16 mouse cellular contexts compared by ENCODE assay signal in genomic region chr15:85507370-85508014, GRCm38 (mm10). TPM values are rescaled to one million over a fixed set of nuclear protein-coding genes. Genes with fewer than 3 reads are reported as not detected.
A peak's percentile ranks its signal among the peaks of the same experiment; 100 is the strongest.
DNase-seq lines count a peak whose midpoint lies in the region; ATAC-seq and TF ChIP-seq lines count a peak whose summit lies in the region.
"Had no signal": no experiment of that assay in that cellular context is flagged by ENCODE, and none has a peak within 500 bp of the region (broad histone marks: within the 10 kb centered on the region; RNA-seq: fewer than 3 reads in every experiment).

No protein-coding gene starts in this region.

- 10% methylated on average over 32 of the region's 32 CpGs for WGBS in forebrain, embryonic 15.5 days
- 27% methylated on average over 32 of the region's 32 CpGs for WGBS in midbrain, embryonic 11.5 days
- 69% methylated on average over 32 of the region's 32 CpGs for WGBS in heart, embryonic 11.5 days (ENCODE audit: insufficient replicate concordance)

- ATAC-seq in forebrain, embryonic 15.5 days (replicated peaks): no peak; the same call in 1 of the 2 replicates
- peak; percentile 85 for ATAC-seq in midbrain, embryonic 11.5 days (ENCODE audit: low FRiP score)
- ATAC-seq in heart, embryonic 11.5 days (replicated peaks; ENCODE audit: insufficient number of reproducible peaks, low FRiP score, low TSS enrichment): no peak
- ATAC-seq: intestine, embryonic 15.5 days had no signal

- no peak overlapping the region for H3K27ac ChIP-seq in gastrocnemius, adult 2 months
- H3K27ac ChIP-seq in forebrain, embryonic 15.5 days (replicated peaks): peak overlapping the region; percentile 69
- peak overlapping the region; percentile 92 for H3K27ac ChIP-seq in midbrain, embryonic 11.5 days (ENCODE audit: low read depth, low read length)
- H3K27ac ChIP-seq in heart, embryonic 11.5 days (ENCODE audit: low read depth, low read length): no peak overlapping the region
- H3K27ac ChIP-seq: embryonic facial prominence, embryonic 13.5 days; heart, embryonic 13.5 days; intestine, embryonic 15.5 days; liver, embryonic 15.5 days; stomach, embryonic 15.5 days had no signal

- H3K9ac ChIP-seq in forebrain, embryonic 15.5 days (replicated peaks): 0 out of 2 replicates have a peak overlapping the region, but pooled peaks have one; percentile 14
- peak overlapping the region; percentile 63; the same call in 1 of the 2 replicates for H3K9ac ChIP-seq in midbrain, embryonic 11.5 days (ENCODE audit: low read length)
- H3K9ac ChIP-seq in heart, embryonic 11.5 days (ENCODE audit: low read depth, low read length): no peak overlapping the region
- H3K9ac ChIP-seq: embryonic facial prominence, embryonic 13.5 days; heart, embryonic 13.5 days; intestine, embryonic 15.5 days; liver, embryonic 15.5 days; stomach, embryonic 15.5 days had no signal

- H3K4me1 ChIP-seq in forebrain, embryonic 15.5 days: peaks cover 28% of the 10 kb centered on the region
- H3K4me1 ChIP-seq in midbrain, embryonic 11.5 days (ENCODE audit: control insufficient read depth, insufficient read depth, low read length): peaks cover 25% of the 10 kb centered on the region
- no peaks in the 10 kb centered on the region for H3K4me1 ChIP-seq in heart, embryonic 11.5 days (ENCODE audit: control insufficient read depth, insufficient read depth, low read length)
- H3K4me1 ChIP-seq: intestine, embryonic 15.5 days; liver, embryonic 15.5 days had no signal

- intact Hi-C loops in gastrocnemius, adult 2 months (cut with DNase I): no loop called here
- intact Hi-C loops in gastrocnemius, postnatal 14 days (cut with DNase I; ENCODE audit: low total_unique reads): no loop called here
- intact Hi-C loops in left cerebral cortex, postnatal 10 days (cut with DNase I): no loop called here

- H3K27me3 ChIP-seq in forebrain, embryonic 15.5 days: no peaks in the 10 kb centered on the region
- no peaks in the 10 kb centered on the region for H3K27me3 ChIP-seq in midbrain, embryonic 11.5 days (ENCODE audit: control insufficient read depth, insufficient read depth, low read length)
- no peaks in the 10 kb centered on the region for H3K27me3 ChIP-seq in heart, embryonic 11.5 days (ENCODE audit: control insufficient read depth, insufficient read depth, low read length)
- H3K27me3 ChIP-seq: embryonic facial prominence, embryonic 13.5 days; heart, embryonic 13.5 days; intestine, embryonic 15.5 days; liver, embryonic 15.5 days; stomach, embryonic 15.5 days had no signal

- H3K4me2 ChIP-seq in forebrain, embryonic 15.5 days (replicated peaks): no peak overlapping the region
- H3K4me2 ChIP-seq in midbrain, embryonic 11.5 days: no peak overlapping the region
- no peak overlapping the region for H3K4me2 ChIP-seq in heart, embryonic 11.5 days
- H3K4me2 ChIP-seq: embryonic facial prominence, embryonic 13.5 days; heart, embryonic 13.5 days; intestine, embryonic 15.5 days; liver, embryonic 15.5 days; stomach, embryonic 15.5 days had no signal

- peak; percentile 15 for DNase-seq in gastrocnemius, adult 2 months
- no peak for DNase-seq in gastrocnemius, postnatal 14 days
- DNase-seq in midbrain, embryonic 11.5 days (ENCODE audit: low spot score, missing footprints): peak; percentile 95
- DNase-seq in retina, embryonic 14.5 days (ENCODE audit: low spot score): peak; percentile 65
- no peak for DNase-seq in left cerebral cortex, postnatal 10 days (ENCODE audit: extremely low spot score in 1 of 2, low spot score in 2 of 2)
- no peak for DNase-seq in right cerebral cortex, adult 18-20 months
- DNase-seq: kidney, postnatal 25 days had no signal

- no peak for TF ChIP-seq CTCF in gastrocnemius, adult 2 months (IDR thresholded peaks at IDR 0.05)

- H3K36me3 ChIP-seq in forebrain, embryonic 15.5 days: no peaks in the 10 kb centered on the region
- H3K36me3 ChIP-seq in midbrain, embryonic 11.5 days (ENCODE audit: control insufficient read depth, insufficient read depth, low read length): no peaks in the 10 kb centered on the region
- H3K36me3 ChIP-seq in heart, embryonic 11.5 days (ENCODE audit: control insufficient read depth, insufficient read depth, low read length): no peaks in the 10 kb centered on the region
- H3K36me3 ChIP-seq: embryonic facial prominence, embryonic 13.5 days; G1E; heart, embryonic 13.5 days; intestine, embryonic 15.5 days; liver, embryonic 15.5 days; stomach, embryonic 15.5 days had no signal

- no peak overlapping the region for H3K4me3 ChIP-seq in gastrocnemius, adult 2 months
- H3K4me3 ChIP-seq in forebrain, embryonic 15.5 days: no peak overlapping the region
- no peak overlapping the region for H3K4me3 ChIP-seq in midbrain, embryonic 11.5 days (ENCODE audit: low read depth, low read length)
- no peak overlapping the region for H3K4me3 ChIP-seq in heart, embryonic 11.5 days (ENCODE audit: low read depth, low read length)
- H3K4me3 ChIP-seq: embryonic facial prominence, embryonic 13.5 days; heart, embryonic 13.5 days; intestine, embryonic 15.5 days; liver, embryonic 15.5 days; stomach, embryonic 15.5 days had no signal

- H3K9me3 ChIP-seq in forebrain, embryonic 15.5 days: no peaks in the 10 kb centered on the region
- H3K9me3 ChIP-seq in midbrain, embryonic 11.5 days (ENCODE audit: control insufficient read depth, low read length): no peaks in the 10 kb centered on the region
- H3K9me3 ChIP-seq in heart, embryonic 11.5 days (replicated peaks; ENCODE audit: control insufficient read depth, low read length): no peaks in the 10 kb centered on the region
- H3K9me3 ChIP-seq: embryonic facial prominence, embryonic 13.5 days; G1E; heart, embryonic 13.5 days; intestine, embryonic 15.5 days; liver, embryonic 15.5 days; stomach, embryonic 15.5 days had no signal

RNA-seq across cellular contexts. Expression of gene 7530416G11Rik, which starts 4.5 kb away (rescaled TPM):
- total RNA-seq in gastrocnemius, adult 2 months (2021): not detected
- total RNA-seq in gastrocnemius, postnatal 14 days (2021): not detected
- polyA plus RNA-seq in forebrain, embryonic 15.5 days (2015; fragmentation: Nextera tagmentation; extraction: Ambion mirVana): 0.14 TPM in 1 of 2 replicates, not detected in the other
- not detected in 2 replicates for polyA plus RNA-seq in midbrain, embryonic 11.5 days (2014; fragmentation: Nextera tagmentation; extraction: Ambion mirVana)
- total RNA-seq in left cerebral cortex, postnatal 10 days (2021): not detected
- not detected in 2 replicates for polyA plus RNA-seq in heart, embryonic 11.5 days (2014; fragmentation: Nextera tagmentation; extraction: Ambion mirVana)
- total RNA-seq: G1E; monocyte, adult 5-6 weeks had no signal
- polyA plus RNA-seq: embryonic facial prominence, embryonic 13.5 days; G1E; heart, embryonic 13.5 days; intestine, embryonic 15.5 days; liver, embryonic 15.5 days; stomach, embryonic 15.5 days had no signal

Comparison
In these comparisons a context has a peak if more than half of its experiments do, and no peak if none do; other contexts are left out.
1. DNase-seq: peak in gastrocnemius, adult 2 months (single experiment), midbrain, embryonic 11.5 days (single experiment) and retina, embryonic 14.5 days (single experiment); none in gastrocnemius, postnatal 14 days (single experiment), left cerebral cortex, postnatal 10 days (0 of 2) and right cerebral cortex, adult 18-20 months (single experiment).
2. H3K27ac ChIP-seq: peak in forebrain, embryonic 15.5 days (single experiment) and midbrain, embryonic 11.5 days (single experiment); none in gastrocnemius, adult 2 months (single experiment) and heart, embryonic 11.5 days (single experiment).